Mouse (Mus musculus): Measurements from ENCODE around the gene Ppfibp2. TPM values are rescaled to one million over a fixed set of nuclear protein-coding genes. Genes with fewer than 3 reads are reported as not detected.

Ppfibp2 gene
- total RNA-seq, 1 experiment, result 6.0 TPM

GRCm38 (mm10) chr7:107690426-107691221, 95.6 kb downstream of the Ppfibp2 start:
- no peak overlapping the region for H3K27ac ChIP-seq (ENCODE audit: insufficient read depth, low read depth, low read length, poor library complexity, severe bottlenecking)
- in situ Hi-C loops (cut with MboI; ENCODE audit: low sequenced_read_pairs in 2 of 2, unreplicated experiment in 2 of 2), result no loop called here
- no peak overlapping the region for H3K4me3 ChIP-seq (ENCODE audit: insufficient read depth in 1 of 2, low read depth in 1 of 2, low read length in 2 of 2, poor library complexity in 1 of 2, severe bottlenecking in 1 of 2)
- no peak overlapping the region for H3K9ac ChIP-seq (ENCODE audit: insufficient read depth, low read depth, low read length, poor library complexity, severe bottlenecking)
- TF ChIP-seq ZNF384 (IDR thresholded peaks at IDR 0.05; ENCODE audit: low read depth, low read length) (no peak), MAFK (IDR thresholded peaks at IDR 0.05; ENCODE audit: insufficient read depth, low read depth, low read length) (no peak), HCFC1 (IDR thresholded peaks at IDR 0.05; ENCODE audit: borderline replicate concordance, insufficient read depth, low read length) (no peak), CHD2 (IDR thresholded peaks at IDR 0.05; ENCODE audit: low read depth, low read length) (no peak), ZC3H11A (IDR thresholded peaks at IDR 0.05; ENCODE audit: borderline replicate concordance, low read depth, low read length) (no peak)
- no peaks in the 10 kb centered on the region for H3K9me3 ChIP-seq (ENCODE audit: control insufficient read depth, insufficient read depth, low read depth, low read length)
- DNase-seq (ENCODE audit: low read depth, low spot score), result no peak
- H3K36me3 ChIP-seq (ENCODE audit: control insufficient read depth, insufficient read depth, low read length, poor library complexity, severe bottlenecking), result no peaks in the 10 kb centered on the region
- peaks cover 1 to 8% of the 10 kb centered on the region in 2 experiments; a peak in 3 of 4 replicates for H3K4me1 ChIP-seq (ENCODE audit: control insufficient read depth in 2 of 2, insufficient read depth in 2 of 2, low read length in 2 of 2, poor library complexity in 1 of 2)

GRCm38 (mm10) chr7:107691493-107691892, 96.5 kb downstream of the Ppfibp2 start:
- in situ Hi-C loops (cut with MboI; ENCODE audit: low sequenced_read_pairs in 2 of 2, unreplicated experiment in 2 of 2), result no loop called here
- peaks cover 1 to 4% of the 10 kb centered on the region in 2 experiments; a peak in 3 of 4 replicates for H3K4me1 ChIP-seq (ENCODE audit: control insufficient read depth in 2 of 2, insufficient read depth in 2 of 2, low read length in 2 of 2, poor library complexity in 1 of 2)
- H3K36me3 ChIP-seq (ENCODE audit: control insufficient read depth, insufficient read depth, low read length, poor library complexity, severe bottlenecking), result no peaks in the 10 kb centered on the region
- no peak overlapping the region for H3K9ac ChIP-seq (ENCODE audit: insufficient read depth, low read depth, low read length, poor library complexity, severe bottlenecking)
- TF ChIP-seq CHD2 (IDR thresholded peaks at IDR 0.05; ENCODE audit: low read depth, low read length), result no peak
- TF ChIP-seq MAFK (IDR thresholded peaks at IDR 0.05; ENCODE audit: insufficient read depth, low read depth, low read length), result no peak
- H3K4me3 ChIP-seq (ENCODE audit: insufficient read depth in 1 of 2, low read depth in 1 of 2, low read length in 2 of 2, poor library complexity in 1 of 2, severe bottlenecking in 1 of 2), result no peak overlapping the region
- DNase-seq (ENCODE audit: low read depth, low spot score), result no peak
- H3K9me3 ChIP-seq (ENCODE audit: control insufficient read depth, insufficient read depth, low read depth, low read length), result no peaks in the 10 kb centered on the region
- no peak overlapping the region for H3K27ac ChIP-seq (ENCODE audit: insufficient read depth, low read depth, low read length, poor library complexity, severe bottlenecking)

GRCm38 (mm10) chr7:107694254-107694947, 99.4 kb downstream of the Ppfibp2 start:
- in situ Hi-C loops (cut with MboI; ENCODE audit: low sequenced_read_pairs in 2 of 2, unreplicated experiment in 2 of 2), result no loop called here
- Histone ChIP-seq H3K36me3 (ENCODE audit: control insufficient read depth, insufficient read depth, low read length, poor library complexity, severe bottlenecking) (no peaks in the 10 kb centered on the region), H3K4me3 (ENCODE audit: insufficient read depth in 1 of 2, low read depth in 1 of 2, low read length in 2 of 2, poor library complexity in 1 of 2, severe bottlenecking in 1 of 2) (no peak overlapping the region), H3K9ac (ENCODE audit: insufficient read depth, low read depth, low read length, poor library complexity, severe bottlenecking) (no peak overlapping the region), H3K9me3 (ENCODE audit: control insufficient read depth, insufficient read depth, low read depth, low read length) (no peaks in the 10 kb centered on the region), H3K27ac (ENCODE audit: insufficient read depth, low read depth, low read length, poor library complexity, severe bottlenecking) (no peak overlapping the region), H3K4me1 (ENCODE audit: control insufficient read depth in 2 of 2, insufficient read depth in 2 of 2, low read length in 2 of 2, poor library complexity in 1 of 2) (peaks cover 0 to 1% of the 10 kb centered on the region in 2 experiments; a peak in 1 of 4 replicates)
- TF ChIP-seq MAFK (IDR thresholded peaks at IDR 0.05; ENCODE audit: insufficient read depth, low read depth, low read length) (no peak), ZC3H11A (IDR thresholded peaks at IDR 0.05; ENCODE audit: borderline replicate concordance, low read depth, low read length) (no peak), CHD2 (IDR thresholded peaks at IDR 0.05; ENCODE audit: low read depth, low read length) (no peak)
- no peak for DNase-seq (ENCODE audit: low read depth, low spot score)

GRCm38 (mm10) chr7:107697066-107697465, 102.1 kb downstream of the Ppfibp2 start:
- Histone ChIP-seq H3K27ac (ENCODE audit: insufficient read depth, low read depth, low read length, poor library complexity, severe bottlenecking) (no peak overlapping the region), H3K36me3 (ENCODE audit: control insufficient read depth, insufficient read depth, low read length, poor library complexity, severe bottlenecking) (peaks cover 1% of the 10 kb centered on the region; the same call in 1 of the 2 replicates), H3K9ac (ENCODE audit: insufficient read depth, low read depth, low read length, poor library complexity, severe bottlenecking) (no peak overlapping the region), H3K4me3 (ENCODE audit: insufficient read depth in 1 of 2, low read depth in 1 of 2, low read length in 2 of 2, poor library complexity in 1 of 2, severe bottlenecking in 1 of 2) (no peak overlapping the region), H3K4me1 (ENCODE audit: control insufficient read depth in 2 of 2, insufficient read depth in 2 of 2, low read length in 2 of 2, poor library complexity in 1 of 2) (no peaks in the 10 kb centered on the region), H3K9me3 (ENCODE audit: control insufficient read depth, insufficient read depth, low read depth, low read length) (no peaks in the 10 kb centered on the region)
- DNase-seq (ENCODE audit: low read depth, low spot score), result no peak
- in situ Hi-C loops (cut with MboI; ENCODE audit: low sequenced_read_pairs in 2 of 2, unreplicated experiment in 2 of 2), result no loop called here
- TF ChIP-seq CHD2 (IDR thresholded peaks at IDR 0.05; ENCODE audit: low read depth, low read length), result no peak
- no peak for TF ChIP-seq ZNF384 (IDR thresholded peaks at IDR 0.05; ENCODE audit: low read depth, low read length)
- no peak for TF ChIP-seq MAFK (IDR thresholded peaks at IDR 0.05; ENCODE audit: insufficient read depth, low read depth, low read length)
- no peak for TF ChIP-seq HCFC1 (IDR thresholded peaks at IDR 0.05; ENCODE audit: borderline replicate concordance, insufficient read depth, low read length)
- TF ChIP-seq ZC3H11A (IDR thresholded peaks at IDR 0.05; ENCODE audit: borderline replicate concordance, low read depth, low read length), result no peak

All from ES-E14 (cell line).